Comparison of ENCODE assay signal across 8 mouse cellular contexts in genomic region chr1:157039016-157039835, GRCm38 (mm10).
DNase-seq lines count a peak whose midpoint lies in the region; ATAC-seq and TF ChIP-seq lines count a peak whose summit lies in the region.

No protein-coding gene starts in this region.

- WGBS in forebrain, embryonic 14.5 days, result 3% methylated on average over 14 of the region's 14 CpGs
- WGBS in hindbrain, embryonic 16.5 days, result 4% methylated on average over 14 of the region's 14 CpGs
- 5% methylated on average over 14 of the region's 14 CpGs for WGBS in liver, embryonic 13.5 days (ENCODE audit: insufficient replicate concordance)
- WGBS in thymus, adult 2 months, result 9% methylated on average over 14 of the region's 14 CpGs

- peak; percentile 60 for DNase-seq in kidney, postnatal 10 days
- no peak for DNase-seq in kidney, postnatal 36 days
- DNase-seq in c-Kit-positive CD71-positive TER-119-positive erythroid progenitor cells, embryonic 14.5 days (ENCODE audit: low spot score), result peak; percentile 60
- DNase-seq in forebrain, embryonic 14.5 days (ENCODE audit: low spot score), result peak; percentile 96
- DNase-seq in liver, embryonic 13.5 days, result peak; percentile 72
- DNase-seq in monocyte, adult 2 months (ENCODE audit: low read depth in 1 of 2, low spot score in 2 of 2), result peak; percentile 28 to 52
- peak; percentile 37 for DNase-seq in thymus, adult 2 months

- peak overlapping the region; percentile 95 for H3K27ac ChIP-seq in forebrain, embryonic 14.5 days (ENCODE audit: low read depth, low read length)
- peak overlapping the region; percentile 78 for H3K27ac ChIP-seq in hindbrain, embryonic 16.5 days (ENCODE audit: low read depth, low read length)
- peak overlapping the region; percentile 85 for H3K27ac ChIP-seq in liver, embryonic 13.5 days
- peak overlapping the region; percentile 90 for H3K27ac ChIP-seq in thymus, adult 2 months (ENCODE audit: control insufficient read depth, insufficient read depth, low read length)

- TF ChIP-seq CTCF in thymus, adult 2 months (IDR thresholded peaks at IDR 0.05; ENCODE audit: borderline replicate concordance, control insufficient read depth, extremely low read depth, insufficient read depth, low read length, poor library complexity), result no peak

- no peaks in the 10 kb centered on the region for H3K36me3 ChIP-seq in forebrain, embryonic 14.5 days (ENCODE audit: control insufficient read depth, insufficient read depth, low read length)
- H3K36me3 ChIP-seq in hindbrain, embryonic 16.5 days (ENCODE audit: control insufficient read depth, insufficient read depth, low read length), result no peaks in the 10 kb centered on the region
- no peaks in the 10 kb centered on the region for H3K36me3 ChIP-seq in liver, embryonic 13.5 days
- H3K36me3 ChIP-seq in thymus, adult 2 months (ENCODE audit: control insufficient read depth, insufficient read depth, low read length), result no peaks in the 10 kb centered on the region

- no peak overlapping the region for H3K4me3 ChIP-seq in forebrain, embryonic 14.5 days (ENCODE audit: low read depth, low read length)
- H3K4me3 ChIP-seq in hindbrain, embryonic 16.5 days (ENCODE audit: low read length), result 0 out of 2 replicates have a peak overlapping the region, but pooled peaks have one; percentile 4
- peak overlapping the region; percentile 21 for H3K4me3 ChIP-seq in liver, embryonic 13.5 days (replicated peaks)
- peak overlapping the region; percentile 59 for H3K4me3 ChIP-seq in thymus, adult 2 months (ENCODE audit: control insufficient read depth, insufficient read depth, low read length)

- peak overlapping the region; percentile 41 for H3K4me2 ChIP-seq in forebrain, embryonic 14.5 days (ENCODE audit: low read length)
- H3K4me2 ChIP-seq in hindbrain, embryonic 16.5 days (ENCODE audit: low read length), result peak overlapping the region; percentile 42
- peak overlapping the region; percentile 54 for H3K4me2 ChIP-seq in liver, embryonic 13.5 days

- TF ChIP-seq POLR2A in thymus, adult 2 months (IDR thresholded peaks at IDR 0.05; ENCODE audit: control insufficient read depth, extremely low read depth, insufficient read depth, low read length, poor library complexity), result no peak

- H3K9me3 ChIP-seq in forebrain, embryonic 14.5 days (replicated peaks; ENCODE audit: control insufficient read depth, low read length), result no peaks in the 10 kb centered on the region; the same call in 1 of the 2 replicates
- H3K9me3 ChIP-seq in hindbrain, embryonic 16.5 days (ENCODE audit: control insufficient read depth, low read length), result no peaks in the 10 kb centered on the region
- no peaks in the 10 kb centered on the region for H3K9me3 ChIP-seq in liver, embryonic 13.5 days (replicated peaks)

- no peaks in the 10 kb centered on the region for H3K27me3 ChIP-seq in forebrain, embryonic 14.5 days (replicated peaks; ENCODE audit: control insufficient read depth, insufficient read depth, low read length)
- no peaks in the 10 kb centered on the region for H3K27me3 ChIP-seq in hindbrain, embryonic 16.5 days (replicated peaks; ENCODE audit: control insufficient read depth, insufficient read depth, low read length)
- no peaks in the 10 kb centered on the region for H3K27me3 ChIP-seq in liver, embryonic 13.5 days
- H3K27me3 ChIP-seq in thymus, adult 2 months (ENCODE audit: control insufficient read depth, insufficient read depth, low read length), result no peaks in the 10 kb centered on the region

- H3K4me1 ChIP-seq in forebrain, embryonic 14.5 days (ENCODE audit: control insufficient read depth, insufficient read depth, low read length), result peaks cover 44% of the 10 kb centered on the region
- H3K4me1 ChIP-seq in hindbrain, embryonic 16.5 days (ENCODE audit: control insufficient read depth, insufficient read depth, low read depth, low read length), result peaks cover 13% of the 10 kb centered on the region
- H3K4me1 ChIP-seq in liver, embryonic 13.5 days (replicated peaks), result peaks cover 32% of the 10 kb centered on the region
- peaks cover 26% of the 10 kb centered on the region for H3K4me1 ChIP-seq in thymus, adult 2 months (replicated peaks; ENCODE audit: control insufficient read depth, insufficient read depth, low read length)

- ATAC-seq in forebrain, embryonic 14.5 days, result peak; percentile 92
- peak; percentile 91 for ATAC-seq in hindbrain, embryonic 16.5 days
- ATAC-seq in liver, embryonic 13.5 days (ENCODE audit: low read depth), result peak; percentile 95

- 0 out of 2 replicates have a peak overlapping the region, but pooled peaks have one; percentile 17 for H3K9ac ChIP-seq in forebrain, embryonic 14.5 days (ENCODE audit: low read length)
- H3K9ac ChIP-seq in hindbrain, embryonic 16.5 days (ENCODE audit: low read depth, low read length), result 0 out of 2 replicates have a peak overlapping the region, but pooled peaks have one; percentile 23
- peak overlapping the region; percentile 54 for H3K9ac ChIP-seq in liver, embryonic 13.5 days

Comparison
In these comparisons a context has a peak if more than half of its experiments do, and no peak if none do; other contexts are left out.
1. DNase-seq: peak in kidney, postnatal 10 days (single experiment), c-Kit-positive CD71-positive TER-119-positive erythroid progenitor cells, embryonic 14.5 days (single experiment), forebrain, embryonic 14.5 days (single experiment), liver, embryonic 13.5 days (single experiment), monocyte, adult 2 months (2 of 2) and thymus, adult 2 months (single experiment); none in kidney, postnatal 36 days (0 of 2).
2. Peak in every context shown above with its lines, with median percentiles within 50 percentile points of each other: ATAC-seq, H3K27ac ChIP-seq, H3K4me2 ChIP-seq and H3K9ac ChIP-seq.